Mouse (Mus musculus) ES-Bruce4 (cell line): ENCODE data around the gene Sh3glb1.

ENCODE experiments used
- CTCF ChIP-seq: IDR thresholded peaks from one replicate; pipeline ENCODE4 v1.8.1; 2011; ENCODE audit warnings: low read depth, low read length
- EP300 ChIP-seq: IDR thresholded peaks from 2 replicates; pipeline ENCODE4 v1.6.1; 2011; ENCODE audit warnings: low read depth, low read length; ENCODE audit not compliant: insufficient read depth
- POLR2A ChIP-seq: IDR thresholded peaks from one replicate; pipeline ENCODE4 v1.8.1; 2011; ENCODE audit warnings: low read length; ENCODE audit not compliant: insufficient read depth

- TF ChIP-seq POLR2A (no peak), CTCF (no peak), EP300 (no peak)
Measured at GRCm38 (mm10) chr3:144719088-144719900, 841 bp downstream of the Sh3glb1 start.
